Mouse (Mus musculus) urinary bladder, postnatal 10 days (tissue): ENCODE measurements around the gene Gpc6.

Source experiments
- DNase-seq: peaks from one replicate; pipeline ENCODE4 v3.0.0; 2022; ENCODE audit warnings: low spot score

Gpc6 gene

GRCm38 (mm10) chr14:117800399-117800798, 875.3 kb downstream of the Gpc6 start:
- no peak for DNase-seq

- no peak for DNase-seq
Measured at GRCm38 (mm10) chr14:117807846-117808245, 882.7 kb downstream of the Gpc6 start.

- DNase-seq = no peak
Measured at GRCm38 (mm10) chr14:117808326-117808725, 883.2 kb downstream of the Gpc6 start.

GRCm38 (mm10) chr14:117810321-117811270, 885.5 kb downstream of the Gpc6 start:
- no peak for DNase-seq

GRCm38 (mm10) chr14:117813473-117813872, 888.4 kb downstream of the Gpc6 start:
- no peak for DNase-seq

- no peak for DNase-seq
Measured at GRCm38 (mm10) chr14:117816008-117816407, 890.9 kb downstream of the Gpc6 start.

- no peak for DNase-seq
Measured at GRCm38 (mm10) chr14:117816706-117817105, 891.6 kb downstream of the Gpc6 start.

GRCm38 (mm10) chr14:117817196-117817595, 892.1 kb downstream of the Gpc6 start:
- no peak for DNase-seq

- DNase-seq = no peak
Measured at GRCm38 (mm10) chr14:117824491-117824890, 899.4 kb downstream of the Gpc6 start.

GRCm38 (mm10) chr14:117826294-117827046, 901.4 kb downstream of the Gpc6 start:
- no peak for DNase-seq

GRCm38 (mm10) chr14:117831267-117831666, 906.2 kb downstream of the Gpc6 start:
- DNase-seq = no peak

- no peak for DNase-seq
Measured at GRCm38 (mm10) chr14:117831731-117832130, 906.6 kb downstream of the Gpc6 start.

GRCm38 (mm10) chr14:117835506-117835905, 910.4 kb downstream of the Gpc6 start:
- DNase-seq = no peak

- no peak for DNase-seq
Measured at GRCm38 (mm10) chr14:117837021-117837420, 911.9 kb downstream of the Gpc6 start.

- no peak for DNase-seq
Measured at GRCm38 (mm10) chr14:117837715-117838114, 912.6 kb downstream of the Gpc6 start.

GRCm38 (mm10) chr14:117841211-117841610, 916.1 kb downstream of the Gpc6 start:
- DNase-seq = no peak

GRCm38 (mm10) chr14:117841797-117842553, 916.9 kb downstream of the Gpc6 start:
- DNase-seq = no peak

- DNase-seq = no peak
Measured at GRCm38 (mm10) chr14:117849591-117850505, 924.7 kb downstream of the Gpc6 start.

- no peak for DNase-seq
Measured at GRCm38 (mm10) chr14:117852266-117852665, 927.2 kb downstream of the Gpc6 start.

GRCm38 (mm10) chr14:117852842-117853241, 927.7 kb downstream of the Gpc6 start:
- no peak for DNase-seq

GRCm38 (mm10) chr14:117854498-117854897, 929.4 kb downstream of the Gpc6 start:
- no peak for DNase-seq
